Mouse (Mus musculus): ENCODE results near the gene Ccdc12.

Gene Ccdc12

GRCm38 (mm10) chr9:110711532-110711931, 55.2 kb downstream of the Ccdc12 start:
- DNase-seq: no peak

- DNase-seq: no peak
Observed at GRCm38 (mm10) chr9:110711996-110712395, 55.7 kb downstream of the Ccdc12 start.

- DNase-seq: no peak
Observed at GRCm38 (mm10) chr9:110712545-110712944, 56.2 kb downstream of the Ccdc12 start.

- DNase-seq: no peak
Observed at GRCm38 (mm10) chr9:110713389-110713788, 57.1 kb downstream of the Ccdc12 start.

- no peak for DNase-seq
Observed at GRCm38 (mm10) chr9:110715426-110715825, 59.1 kb downstream of the Ccdc12 start.

- DNase-seq: peak; percentile 50
Observed at GRCm38 (mm10) chr9:110716775-110717174, 60.5 kb downstream of the Ccdc12 start.

- no peak for DNase-seq
Observed at GRCm38 (mm10) chr9:110718071-110718470, 61.8 kb downstream of the Ccdc12 start.

- DNase-seq: no peak
Observed at GRCm38 (mm10) chr9:110718810-110719209, 62.5 kb downstream of the Ccdc12 start.

- no peak for DNase-seq
Observed at GRCm38 (mm10) chr9:110719977-110720376, 63.7 kb downstream of the Ccdc12 start.

GRCm38 (mm10) chr9:110722060-110722459, 65.8 kb downstream of the Ccdc12 start:
- DNase-seq: no peak

- DNase-seq: no peak
Observed at GRCm38 (mm10) chr9:110725721-110726135, 69.4 kb downstream of the Ccdc12 start.

GRCm38 (mm10) chr9:110726867-110727266, 70.6 kb downstream of the Ccdc12 start:
- no peak for DNase-seq

- DNase-seq: peak; percentile 60
Observed at GRCm38 (mm10) chr9:110729841-110730240, 73.5 kb downstream of the Ccdc12 start.

GRCm38 (mm10) chr9:110731859-110732258, 75.6 kb downstream of the Ccdc12 start:
- DNase-seq: no peak

GRCm38 (mm10) chr9:110732623-110733022, 76.3 kb downstream of the Ccdc12 start:
- peak; percentile 80 for DNase-seq

GRCm38 (mm10) chr9:110733102-110733501, 76.8 kb downstream of the Ccdc12 start:
- DNase-seq: no peak

- no peak for DNase-seq
Observed at GRCm38 (mm10) chr9:110734154-110734553, 77.9 kb downstream of the Ccdc12 start.

- DNase-seq: no peak
Observed at GRCm38 (mm10) chr9:110736362-110736761, 80.1 kb downstream of the Ccdc12 start.

- DNase-seq: no peak
Observed at GRCm38 (mm10) chr9:110738054-110738453, 81.8 kb downstream of the Ccdc12 start.

- no peak for DNase-seq
Observed at GRCm38 (mm10) chr9:110739961-110740360, 83.7 kb downstream of the Ccdc12 start.

- no peak for DNase-seq
Observed at GRCm38 (mm10) chr9:110741711-110742294, 85.5 kb downstream of the Ccdc12 start, which contains the start of gene Myl3. Gene Myl3 (plus strand): TSS chr9:110741861.

GRCm38 (mm10) chr9:110742295-110742950, 86.1 kb downstream of the Ccdc12 start:
- DNase-seq: peak; percentile 43

GRCm38 (mm10) chr9:110742951-110743455, 86.7 kb downstream of the Ccdc12 start:
- DNase-seq: no peak

All from liver (tissue).